Mouse (Mus musculus) neural tube, embryonic 14.5 days (tissue): ENCODE measurements around the gene Rapgef5. TPM values are rescaled to one million over a fixed set of nuclear protein-coding genes. Genes with fewer than 3 reads are reported as not detected.

Experiments used
- ATAC-seq: fragments of 200-750 bp; cut with Nextera tagmentation; 2 replicates; pipeline ENCODE4 v1.8.0; 2017; ENCODE audit warnings: low read depth, mild to moderate bottlenecking, moderate TSS enrichment, moderate library complexity
- H3K27ac ChIP-seq: fragments of 300-500 bp; sonication (generic); 2 replicates; pipeline ENCODE4 v1.5.1; 2014; ENCODE audit warnings: low read depth, mild to moderate bottlenecking, control low read depth, low read length, moderate library complexity, mixed read lengths
- H3K27me3 ChIP-seq: fragments of 300-500 bp; sonication (generic); 2 replicates; pipeline ENCODE4 v1.6.1; 2014; ENCODE audit warnings: low read length; ENCODE audit not compliant: control insufficient read depth, insufficient read depth
- H3K36me3 ChIP-seq: fragments of 300-500 bp; sonication (generic); 2 replicates; pipeline ENCODE4 v1.6.1; 2014; ENCODE audit warnings: low read length, mixed read lengths; ENCODE audit not compliant: control insufficient read depth, insufficient read depth
- H3K4me1 ChIP-seq: fragments of 300-500 bp; sonication (generic); 2 replicates; pipeline ENCODE4 v1.6.1; 2014; ENCODE audit warnings: low read length; ENCODE audit not compliant: control insufficient read depth, insufficient read depth
- H3K4me2 ChIP-seq: fragments of 300-500 bp; sonication (generic); 2 replicates; pipeline ENCODE4 v1.6.1; 2014; ENCODE audit warnings: mild to moderate bottlenecking, low read depth, low read length, control low read depth
- H3K4me3 ChIP-seq: fragments of 300-500 bp; sonication (generic); 2 replicates; pipeline ENCODE4 v1.5.1; 2014; ENCODE audit warnings: low read depth, low read length, control low read depth, mixed read lengths
- H3K9ac ChIP-seq: fragments of 300-500 bp; sonication (generic); replicated peaks from 2 replicates; pipeline ENCODE4 v1.6.1; 2014; ENCODE audit warnings: low read depth, mild to moderate bottlenecking, control low read depth, low read length, mixed read lengths
- H3K9me3 ChIP-seq: fragments of 300-500 bp; sonication (generic); 2 replicates; pipeline ENCODE4 v1.6.1; 2016; ENCODE audit warnings: low read length; ENCODE audit not compliant: control insufficient read depth
- whole genome bisulfite sequencing: fragments of 180-500 bp; shearing (Covaris S2); extraction: QIAGEN DNeasy Blood & Tissue Kit; methylation state at CpG from one replicate; pipeline ENCODE4 v1.1.7; 2014; 5-methylcytosine and 5-hydroxymethylcytosine counted together
- polyA plus RNA-seq: library from polyadenylated mRNA; unstranded; fragments of >200 nt; fragmentation: Nextera tagmentation; extraction: Ambion mirVana; gene quantifications from 2 replicates; pipeline ENCODE4 v1.2.1, GENCODE M21; 2014

The Rapgef5 gene
- polyA plus RNA-seq, 1 experiment from 2014 or later, result 39.4 TPM

GRCm38 (mm10) chr12:117619523-117620023 is 103.3 kb downstream of the Rapgef5 start:
- Histone ChIP-seq H3K4me2 (no peak overlapping the region), H3K36me3 (no peaks in the 10 kb centered on the region), H3K9ac (no peak overlapping the region), H3K4me3 (no peak overlapping the region), H3K9me3 (no peaks in the 10 kb centered on the region), H3K4me1 (no peaks in the 10 kb centered on the region), H3K27ac (no peak overlapping the region), H3K27me3 (no peaks in the 10 kb centered on the region; the same call in 1 of the 2 replicates)
- WGBS, result 58% methylated on average over 4 of the region's 4 CpGs
- ATAC-seq, result no peak

- no peak for ATAC-seq
- Histone ChIP-seq H3K27me3 (no peaks in the 10 kb centered on the region; the same call in 1 of the 2 replicates), H3K9ac (no peak overlapping the region), H3K27ac (no peak overlapping the region), H3K4me3 (no peak overlapping the region), H3K4me2 (no peak overlapping the region), H3K9me3 (no peaks in the 10 kb centered on the region), H3K36me3 (no peaks in the 10 kb centered on the region), H3K4me1 (peaks cover 6% of the 10 kb centered on the region; the same call in 1 of the 2 replicates)
- 93% methylated on average over 2 of the region's 2 CpGs for WGBS
These were observed 106.7 kb downstream of the Rapgef5 start for GRCm38 (mm10) chr12:117622972-117623371.

- Histone ChIP-seq H3K36me3 (no peaks in the 10 kb centered on the region), H3K4me3 (no peak overlapping the region), H3K4me1 (peaks cover 15% of the 10 kb centered on the region; the same call in 1 of the 2 replicates), H3K9ac (no peak overlapping the region), H3K27me3 (no peaks in the 10 kb centered on the region; the same call in none of the 2 replicates), H3K9me3 (no peaks in the 10 kb centered on the region), H3K4me2 (no peak overlapping the region), H3K27ac (no peak overlapping the region)
- peak; percentile 96 for ATAC-seq
- WGBS, result 7% methylated on average over 2 of the region's 2 CpGs
These were observed 111.0 kb downstream of the Rapgef5 start for GRCm38 (mm10) chr12:117627311-117627710.

GRCm38 (mm10) chr12:117628321-117629093 is 112.2 kb downstream of the Rapgef5 start:
- peak; percentile 30; the same call in 1 of the 2 replicates for ATAC-seq
- 28% methylated on average over 18 of the region's 18 CpGs for WGBS
- no peak overlapping the region for H3K9ac ChIP-seq
- H3K27me3 ChIP-seq, result no peaks in the 10 kb centered on the region; the same call in none of the 2 replicates
- H3K36me3 ChIP-seq, result no peaks in the 10 kb centered on the region
- no peak overlapping the region for H3K27ac ChIP-seq
- H3K4me1 ChIP-seq, result peaks cover 15% of the 10 kb centered on the region; the same call in 1 of the 2 replicates
- H3K9me3 ChIP-seq, result no peaks in the 10 kb centered on the region
- H3K4me2 ChIP-seq, result no peak overlapping the region
- no peak overlapping the region for H3K4me3 ChIP-seq

GRCm38 (mm10) chr12:117632133-117632532 is 115.9 kb downstream of the Rapgef5 start:
- peaks cover 12% of the 10 kb centered on the region; the same call in 1 of the 2 replicates for H3K4me1 ChIP-seq
- ATAC-seq, result no peak
- no peak overlapping the region for H3K4me3 ChIP-seq
- no peaks in the 10 kb centered on the region for H3K36me3 ChIP-seq
- H3K9me3 ChIP-seq, result no peaks in the 10 kb centered on the region
- H3K27me3 ChIP-seq, result no peaks in the 10 kb centered on the region; the same call in 1 of the 2 replicates
- no peak overlapping the region for H3K9ac ChIP-seq
- 74% methylated on average over 1 of the region's 1 CpGs for WGBS
- no peak overlapping the region for H3K4me2 ChIP-seq
- H3K27ac ChIP-seq, result no peak overlapping the region

GRCm38 (mm10) chr12:117636139-117636772 is 120.0 kb downstream of the Rapgef5 start:
- H3K27me3 ChIP-seq, result no peaks in the 10 kb centered on the region
- no peak overlapping the region for H3K9ac ChIP-seq
- no peak overlapping the region for H3K4me2 ChIP-seq
- H3K36me3 ChIP-seq, result no peaks in the 10 kb centered on the region
- peak; percentile 64; the same call in 1 of the 2 replicates for ATAC-seq
- H3K4me1 ChIP-seq, result no peaks in the 10 kb centered on the region
- H3K4me3 ChIP-seq, result no peak overlapping the region
- H3K9me3 ChIP-seq, result no peaks in the 10 kb centered on the region
- no peak overlapping the region for H3K27ac ChIP-seq
- WGBS, result 47% methylated on average over 2 of the region's 2 CpGs

DNA sequence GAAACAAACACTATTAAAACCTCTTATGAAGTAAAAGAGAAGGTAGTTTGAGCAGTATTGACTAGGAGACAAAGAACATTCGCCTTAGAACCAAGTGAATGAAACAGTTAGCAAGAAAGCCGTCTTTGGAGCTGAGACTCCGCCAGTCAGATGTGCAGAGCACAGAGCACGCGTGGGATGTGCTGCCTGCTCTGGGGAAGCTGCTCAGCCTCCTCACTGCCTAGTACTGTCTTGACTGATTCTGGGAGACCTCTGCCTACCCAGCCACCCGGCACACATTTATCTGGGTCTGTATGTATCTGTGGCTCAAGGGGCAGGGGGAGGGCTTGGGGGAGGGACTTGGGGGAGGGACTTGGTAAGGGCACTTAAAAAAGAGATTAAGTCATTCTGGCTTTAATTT is 120.7 kb downstream of the Rapgef5 start:
- no peaks in the 10 kb centered on the region for H3K9me3 ChIP-seq
- H3K27ac ChIP-seq, result no peak overlapping the region
- 0 out of 2 replicates have a peak, but pooled peaks have one; percentile 57 for ATAC-seq

GRCm38 (mm10) chr12:117638833-117639232 is 122.6 kb downstream of the Rapgef5 start:
- H3K9me3 ChIP-seq, result no peaks in the 10 kb centered on the region
- WGBS, result 68% methylated on average over 2 of the region's 2 CpGs
- no peak overlapping the region for H3K4me2 ChIP-seq
- H3K27ac ChIP-seq, result no peak overlapping the region
- ATAC-seq, result no peak
- no peak overlapping the region for H3K9ac ChIP-seq
- no peak overlapping the region for H3K4me3 ChIP-seq
- no peaks in the 10 kb centered on the region for H3K36me3 ChIP-seq
- H3K27me3 ChIP-seq, result no peaks in the 10 kb centered on the region
- no peaks in the 10 kb centered on the region for H3K4me1 ChIP-seq

More for the DNA sequence above, 120.7 kb downstream of the Rapgef5 start:
- H3K4me2 ChIP-seq, result no peak overlapping the region
- H3K4me1 ChIP-seq, result no peaks in the 10 kb centered on the region
- 57% methylated on average over 6 of the region's 6 CpGs for WGBS
- H3K27me3 ChIP-seq, result no peaks in the 10 kb centered on the region
- no peak overlapping the region for H3K4me3 ChIP-seq
- no peaks in the 10 kb centered on the region for H3K36me3 ChIP-seq
- no peak overlapping the region for H3K9ac ChIP-seq
